Mouse (Mus musculus) kidney, adult 2 months (tissue): ENCODE measurements around the gene A030005L19Rik. TPM values are rescaled to one million over a fixed set of nuclear protein-coding genes. Genes with fewer than 3 reads are reported as not detected.
"Not testable (repeated sequence)": the region's sequence is repeated elsewhere in the genome, so short reads cannot be mapped to it uniquely, and the experiment has no call there.

Experiments used
- DNase-seq: peaks from one replicate; pipeline ENCODE4 v3.0.0; 2021
- H3K27ac ChIP-seq: fragments of 200-500 bp; 2 replicates; pipeline ENCODE4 v1.5.1; 2012; ENCODE audit warnings: low read depth, low read length, control low read depth, inconsistent platforms; ENCODE audit not compliant: insufficient read depth
- H3K27me3 ChIP-seq: fragments of 200-500 bp; replicated peaks from 2 replicates; pipeline ENCODE4 v1.6.1; 2012; ENCODE audit warnings: mild to moderate bottlenecking, moderate library complexity, low read length, inconsistent platforms; ENCODE audit not compliant: control insufficient read depth, insufficient read depth
- H3K36me3 ChIP-seq: fragments of 200-500 bp; 2 replicates; pipeline ENCODE4 v1.6.1; 2012; ENCODE audit warnings: mild to moderate bottlenecking, moderate library complexity, low read length, inconsistent platforms; ENCODE audit not compliant: control insufficient read depth, insufficient read depth
- H3K4me1 ChIP-seq: fragments of 200-500 bp; 2 replicates; pipeline ENCODE4 v1.6.1; 2011; ENCODE audit warnings: low read length; ENCODE audit not compliant: control insufficient read depth, insufficient read depth
- H3K4me3 ChIP-seq: fragments of 200-500 bp; 2 replicates; pipeline ENCODE4 v1.5.1; 2011; ENCODE audit warnings: mild to moderate bottlenecking, low read depth, low read length, control low read depth; ENCODE audit not compliant: insufficient read depth
- CTCF ChIP-seq: fragments of 200-500 bp; conservative IDR thresholded peaks from 2 replicates; pipeline ENCODE4 v1.5.1; 2011; ENCODE audit warnings: low read depth, mild to moderate bottlenecking, control low read depth, low read length, moderate library complexity, mixed read lengths; ENCODE audit not compliant: insufficient read depth, insufficient read length
- POLR2A ChIP-seq: fragments of 200-500 bp; IDR thresholded peaks from one replicate; pipeline ENCODE4 v1.6.1; 2011; ENCODE audit warnings: low read depth, low read length, control low read depth
- WGBS: fragments of 180-500 bp; shearing (Covaris S2); methylation state at CpG from one replicate; pipeline ENCODE4 v1.1.7; 2018; 5-methylcytosine and 5-hydroxymethylcytosine counted together
- polyA plus RNA-seq: library from polyadenylated mRNA; depleted of rRNA; stranded (reverse); fragments of >200 nt; gene quantifications from 2 replicates; pipeline ENCODE4 v1.2.3, GENCODE M21; 2012; rRNA removed

Gene A030005L19Rik
- polyA plus RNA-seq: 0.63 and 0.72 TPM in 2 replicates

- no peaks in the 10 kb centered on the region for H3K4me1 ChIP-seq
- TF ChIP-seq CTCF (peak; percentile 43), POLR2A (no peak)
- H3K4me3 ChIP-seq: no peak within 1 kb of the TSS
- peak; percentile 6 for DNase-seq
- 74% methylated on average over 3 of the region's 3 CpGs for WGBS
- no peaks in the 10 kb centered on the region for H3K27me3 ChIP-seq
- no peaks in the 10 kb centered on the region for H3K36me3 ChIP-seq
- H3K27ac ChIP-seq: no peak within 1 kb of the TSS
Observed at GRCm38 (mm10) chr1:82913025-82913424, at the start of gene A030005L19Rik. Gene A030005L19Rik (plus strand): TSS chr1:82913325.

- no peak overlapping the region for H3K27ac ChIP-seq
- H3K36me3 ChIP-seq: no peaks in the 10 kb centered on the region; the same call in 1 of the 2 replicates
- WGBS: 94% methylated on average over 3 of the region's 3 CpGs
- no peaks in the 10 kb centered on the region for H3K27me3 ChIP-seq
- no peak overlapping the region for H3K4me3 ChIP-seq
- H3K4me1 ChIP-seq: peaks cover 6% of the 10 kb centered on the region; the same call in 1 of the 2 replicates
- TF ChIP-seq POLR2A (no peak), CTCF (no peak)
- no peak for DNase-seq
Observed at GRCm38 (mm10) chr1:82870202-82870601, 42.9 kb upstream of the A030005L19Rik start.

GRCm38 (mm10) chr1:82879172-82879571, 34.0 kb upstream of the A030005L19Rik start:
- TF ChIP-seq POLR2A (no peak), CTCF (no peak)
- Histone ChIP-seq H3K4me3 (no peak overlapping the region), H3K27ac (no peak overlapping the region), H3K27me3 (no peaks in the 10 kb centered on the region), H3K36me3 (peaks cover 4% of the 10 kb centered on the region), H3K4me1 (no peaks in the 10 kb centered on the region)
- DNase-seq: no peak
- 81% methylated on average over 2 of the region's 2 CpGs for WGBS

DNA sequence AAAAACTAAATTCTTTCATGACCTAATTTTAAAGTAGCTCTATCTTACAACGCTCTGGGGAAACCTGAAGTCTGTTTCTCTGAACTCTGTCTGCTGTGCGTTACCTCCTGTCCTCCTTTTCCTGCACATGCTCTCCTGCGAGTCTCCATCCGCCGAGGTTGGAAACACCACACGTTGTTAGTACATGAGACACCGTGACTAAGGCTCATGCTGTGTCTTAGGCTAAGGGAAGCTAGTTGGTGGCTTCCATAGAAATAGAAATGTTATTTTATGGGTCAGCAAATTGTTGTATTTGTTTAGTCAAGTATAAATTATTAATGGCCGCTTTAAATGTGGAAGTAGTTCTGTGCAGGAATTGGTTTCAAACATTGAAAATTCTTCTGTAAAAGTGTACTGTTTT, 32.9 kb upstream of the A030005L19Rik start:
- Histone ChIP-seq H3K36me3 (peaks cover 4% of the 10 kb centered on the region), H3K4me1 (no peaks in the 10 kb centered on the region), H3K4me3 (no peak overlapping the region), H3K27ac (no peak overlapping the region), H3K27me3 (no peaks in the 10 kb centered on the region)
- no peak for DNase-seq
- TF ChIP-seq POLR2A (no peak), CTCF (no peak)
- WGBS: 87% methylated on average over 8 of the region's 8 CpGs

DNA sequence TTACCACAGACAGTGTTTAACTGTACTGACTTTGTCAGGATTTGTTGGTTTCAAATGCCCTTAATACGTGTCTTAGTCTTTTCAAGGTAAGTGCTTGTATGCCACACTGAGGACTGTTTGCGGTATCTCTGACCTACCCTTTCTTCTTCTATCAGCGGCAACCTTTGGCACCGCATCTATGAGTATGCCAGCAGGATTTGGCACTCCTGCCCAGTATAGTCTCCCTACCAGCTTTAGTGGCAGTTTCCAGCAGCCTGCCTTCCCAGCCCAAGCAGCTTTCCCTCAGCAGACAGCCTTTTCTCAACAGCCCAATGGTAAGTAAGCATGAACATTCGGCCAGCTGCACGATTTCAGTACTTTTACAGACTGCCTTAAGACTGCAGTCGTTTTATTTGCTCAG, 19.9 kb upstream of the A030005L19Rik start:
- Histone ChIP-seq H3K4me3 (no peak overlapping the region), H3K4me1 (no peaks in the 10 kb centered on the region), H3K27me3 (no peaks in the 10 kb centered on the region), H3K27ac (no peak overlapping the region), H3K36me3 (peaks cover 1% of the 10 kb centered on the region)
- 95% methylated on average over 7 of the region's 7 CpGs for WGBS
- no peak for DNase-seq
- no peak for TF ChIP-seq CTCF
- no peak for TF ChIP-seq POLR2A

- TF ChIP-seq POLR2A (no peak), CTCF (no peak)
- Histone ChIP-seq H3K4me3 (no peak overlapping the region), H3K4me1 (peaks cover 7% of the 10 kb centered on the region; the same call in 1 of the 2 replicates), H3K27me3 (no peaks in the 10 kb centered on the region), H3K36me3 (peaks cover 1% of the 10 kb centered on the region), H3K27ac (no peak overlapping the region)
- peak; percentile 18 for DNase-seq
- WGBS: 83% methylated on average over 1 of the region's 1 CpGs
Observed at GRCm38 (mm10) chr1:82900567-82900966, 12.6 kb upstream of the A030005L19Rik start.

GRCm38 (mm10) chr1:82901201-82901600, 11.9 kb upstream of the A030005L19Rik start:
- WGBS: 71% methylated on average over 3 of the region's 3 CpGs
- H3K4me3 ChIP-seq: no peak overlapping the region
- peaks cover 1% of the 10 kb centered on the region for H3K36me3 ChIP-seq
- peak overlapping the region; percentile 3 for H3K27ac ChIP-seq
- peaks cover 7% of the 10 kb centered on the region; the same call in 1 of the 2 replicates for H3K4me1 ChIP-seq
- H3K27me3 ChIP-seq: no peaks in the 10 kb centered on the region
- TF ChIP-seq POLR2A (no peak), CTCF (no peak)
- DNase-seq: peak; percentile 74

DNA sequence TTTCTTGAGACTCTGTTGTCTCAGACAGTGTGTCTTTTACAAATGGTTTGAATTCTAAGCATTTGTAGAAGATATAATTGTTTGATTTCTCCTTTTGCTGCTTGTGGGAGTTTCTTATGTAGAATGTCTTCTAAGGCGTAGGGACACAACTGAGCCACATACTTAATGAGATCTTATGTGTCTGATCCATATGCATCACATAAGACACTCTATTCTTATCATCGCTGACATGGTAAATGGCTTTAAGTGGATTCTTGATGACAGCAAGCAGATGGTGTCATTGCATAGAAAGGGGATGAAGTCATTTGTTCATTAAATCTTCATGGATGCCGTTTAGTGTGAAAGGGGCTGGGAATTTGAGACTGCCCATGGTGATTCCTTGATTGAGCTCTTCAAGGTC, 7.2 kb upstream of the A030005L19Rik start:
- Histone ChIP-seq H3K27ac (no peak overlapping the region), H3K27me3 (no peaks in the 10 kb centered on the region), H3K4me3 (no peak overlapping the region), H3K36me3 (peaks cover 1% of the 10 kb centered on the region), H3K4me1 (peaks cover 7% of the 10 kb centered on the region; the same call in 1 of the 2 replicates)
- WGBS: 81% methylated on average over 3 of the region's 3 CpGs
- no peak for DNase-seq
- TF ChIP-seq POLR2A: no peak
- TF ChIP-seq CTCF: no peak

- 97% methylated on average over 5 of the region's 5 CpGs for WGBS
Observed at GRCm38 (mm10) chr1:82913434-82913833, 309 bp downstream of the A030005L19Rik start.

More at GRCm38 (mm10) chr1:82913434-82913833, 309 bp downstream of the A030005L19Rik start:
- not testable (repeated sequence) for H3K4me1 ChIP-seq, DNase-seq, H3K27ac ChIP-seq, H3K27me3 ChIP-seq, H3K4me3 ChIP-seq, H3K36me3 ChIP-seq
